Mouse (Mus musculus) ES-E14 (cell line): Measurements from ENCODE around the gene Cd3g.

Source experiments
- HCFC1 ChIP-seq: IDR thresholded peaks from 2 replicates; pipeline ENCODE4 v1.6.1; 2012; ENCODE audit warnings: low read length, inconsistent platforms, borderline replicate concordance; ENCODE audit not compliant: insufficient read depth
- ZNF384 ChIP-seq: IDR thresholded peaks from 2 replicates; pipeline ENCODE4 v1.6.1; 2012; ENCODE audit warnings: low read depth, low read length, inconsistent platforms

DNA sequence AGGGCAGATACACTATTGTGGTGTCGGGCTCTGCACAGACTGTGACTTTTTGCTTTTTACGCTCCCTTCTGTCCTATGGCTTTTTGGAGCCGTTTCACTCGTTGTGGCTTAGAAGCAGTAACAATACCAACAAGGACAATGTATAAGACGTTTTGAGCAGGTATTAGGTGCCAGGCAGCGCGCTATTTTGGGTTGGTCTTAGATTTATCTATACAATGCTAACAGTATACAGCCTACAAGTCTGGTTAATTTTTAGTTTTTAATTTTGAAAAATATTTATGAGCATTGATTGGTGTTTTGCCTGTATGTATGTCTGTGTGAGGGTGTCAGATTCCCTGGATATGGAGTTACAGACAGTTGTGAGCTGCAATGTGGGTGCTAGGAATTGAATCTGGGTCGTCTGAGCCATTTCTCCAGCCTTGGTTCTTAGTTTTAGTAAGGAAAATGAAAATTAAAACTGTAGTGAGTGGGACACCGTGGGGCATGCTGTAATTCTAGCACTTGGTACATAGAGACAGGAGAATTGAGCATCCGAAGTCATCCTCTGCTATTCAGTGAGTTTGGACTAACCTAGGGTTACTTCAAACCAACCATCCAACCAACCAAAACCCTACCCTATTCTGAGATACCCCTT, 14.3 kb downstream of the Cd3g start:
- TF ChIP-seq ZNF384 (no peak), HCFC1 (no peak)
